Mouse (Mus musculus) midbrain, embryonic 12.5 days (tissue): ENCODE measurements around the gene Usp47. TPM values are rescaled to one million over a fixed set of nuclear protein-coding genes. Genes with fewer than 3 reads are reported as not detected.

ENCODE experiments used
- ATAC-seq: fragments of 200-750 bp; cut with Nextera tagmentation; 2 replicates; pipeline ENCODE4 v1.8.0; 2017; ENCODE audit warnings: low read depth, moderate TSS enrichment, moderate library complexity; ENCODE audit not compliant: low FRiP score
- H3K27ac ChIP-seq: fragments of 300-500 bp; sonication (generic); replicated peaks from 2 replicates; pipeline ENCODE4 v1.5.1; 2016; ENCODE audit warnings: mild to moderate bottlenecking
- H3K27me3 ChIP-seq: fragments of 300-500 bp; sonication (generic); 2 replicates; pipeline ENCODE4 v1.6.1; 2016; ENCODE audit warnings: mild to moderate bottlenecking
- H3K36me3 ChIP-seq: fragments of 300-500 bp; sonication (generic); 2 replicates; pipeline ENCODE4 v1.6.1; 2016
- H3K4me1 ChIP-seq: fragments of 300-500 bp; sonication (generic); 2 replicates; pipeline ENCODE4 v1.6.1; 2016
- H3K4me2 ChIP-seq: fragments of 300-500 bp; sonication (generic); replicated peaks from 2 replicates; pipeline ENCODE4 v1.6.1; 2016; ENCODE audit warnings: mild to moderate bottlenecking, moderate library complexity
- H3K4me3 ChIP-seq: fragments of 300-500 bp; sonication (generic); 2 replicates; pipeline ENCODE4 v1.5.1; 2016; ENCODE audit warnings: mild to moderate bottlenecking
- H3K9ac ChIP-seq: fragments of 300-500 bp; sonication (generic); replicated peaks from 2 replicates; pipeline ENCODE4 v1.6.1; 2016; ENCODE audit warnings: mild to moderate bottlenecking, moderate library complexity
- H3K9me3 ChIP-seq: fragments of 300-500 bp; sonication (generic); 2 replicates; pipeline ENCODE4 v1.6.1; 2016; ENCODE audit warnings: mild to moderate bottlenecking
- WGBS: fragments of 180-500 bp; shearing (Covaris S2); methylation state at CpG from one replicate; pipeline ENCODE4 v1.1.7; 2016; 5-methylcytosine and 5-hydroxymethylcytosine counted together
- polyA plus RNA-seq: library from polyadenylated mRNA; unstranded; fragments of >200 nt; fragmentation: Nextera tagmentation; extraction: Ambion mirVana; gene quantifications from 2 replicates; pipeline ENCODE4 v1.2.1, GENCODE M21; 2016

Usp47 gene
- polyA plus RNA-seq, 1 experiment from 2014 or later, result 105 TPM

DNA sequence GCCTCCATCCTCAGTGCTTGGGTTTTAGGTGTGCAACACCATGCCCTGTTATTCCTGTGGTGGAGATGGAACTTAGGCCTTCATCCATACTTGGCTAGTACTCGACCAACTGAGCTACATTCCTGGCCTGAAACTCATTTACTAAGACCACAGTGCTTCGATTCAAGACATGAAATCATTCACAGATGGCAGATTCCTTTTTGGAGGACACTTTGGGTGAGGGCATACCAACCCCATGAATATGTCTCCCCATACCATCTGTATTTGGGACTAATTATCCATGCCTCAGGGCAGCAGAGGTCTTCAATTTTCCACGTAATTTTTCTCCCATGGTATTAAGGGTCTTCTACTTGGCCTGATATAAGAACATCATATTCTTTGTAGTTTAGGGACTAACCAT, 119.3 kb downstream of the Usp47 start:
- H3K27ac ChIP-seq, result no peak overlapping the region
- ATAC-seq, result no peak
- 74% methylated on average over 3 of the region's 3 CpGs for WGBS

DNA sequence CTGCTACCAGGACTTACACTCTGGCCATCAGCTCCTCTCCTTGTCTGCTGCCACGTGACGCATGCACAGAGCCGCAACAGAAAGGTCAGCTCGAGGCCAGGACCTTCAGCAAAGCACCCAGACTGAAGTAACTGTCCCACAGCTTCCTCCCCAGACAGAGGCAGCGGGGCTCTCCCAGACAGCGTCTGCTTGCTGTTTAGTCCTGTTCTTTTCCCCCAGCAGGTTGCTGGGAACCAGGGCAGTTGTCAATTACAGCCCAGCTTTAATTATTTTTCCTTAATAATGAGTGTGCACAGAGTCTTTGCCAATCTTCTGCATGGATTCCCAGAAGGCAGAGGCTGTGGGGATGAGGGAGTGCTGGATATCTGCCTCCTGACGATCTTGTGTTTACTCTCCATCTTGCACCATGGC, 119.8 kb downstream of the Usp47 start:
- no peak for ATAC-seq
- no peak overlapping the region for H3K4me2 ChIP-seq
- no peak overlapping the region for H3K9ac ChIP-seq
- peaks cover 13% of the 10 kb centered on the region; the same call in 1 of the 2 replicates for H3K4me1 ChIP-seq
- no peaks in the 10 kb centered on the region for H3K9me3 ChIP-seq
- H3K27ac ChIP-seq, result no peak overlapping the region
- no peak overlapping the region for H3K4me3 ChIP-seq
- H3K36me3 ChIP-seq, result no peaks in the 10 kb centered on the region
- H3K27me3 ChIP-seq, result no peaks in the 10 kb centered on the region
- 57% methylated on average over 7 of the region's 7 CpGs for WGBS

More for the DNA sequence above, 119.3 kb downstream of the Usp47 start:
- H3K4me1 ChIP-seq, result peaks cover 13% of the 10 kb centered on the region; the same call in 1 of the 2 replicates
- H3K4me2 ChIP-seq, result no peak overlapping the region
- no peak overlapping the region for H3K9ac ChIP-seq
- H3K9me3 ChIP-seq, result no peaks in the 10 kb centered on the region
- H3K36me3 ChIP-seq, result no peaks in the 10 kb centered on the region
- no peak overlapping the region for H3K4me3 ChIP-seq
- H3K27me3 ChIP-seq, result no peaks in the 10 kb centered on the region

DNA sequence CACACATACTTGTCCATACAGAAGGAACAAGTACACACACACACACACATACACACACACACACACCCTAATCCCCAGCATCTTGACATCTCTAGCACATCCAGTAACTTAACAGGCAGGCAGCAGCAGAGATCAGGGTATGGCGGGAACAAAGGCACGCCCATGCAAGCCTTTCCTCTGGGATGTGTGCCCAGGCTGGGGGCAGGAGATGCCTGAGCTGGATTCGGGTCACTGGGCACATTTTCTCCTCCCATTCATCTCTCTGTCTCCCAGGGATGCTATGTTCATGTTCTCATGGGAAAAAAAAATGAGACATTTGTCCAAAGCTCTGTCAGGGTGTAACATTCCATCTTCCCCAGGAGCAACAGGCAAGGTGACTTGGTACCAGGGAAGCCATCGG, 120.7 kb downstream of the Usp47 start:
- H3K4me3 ChIP-seq, result no peak overlapping the region
- no peak overlapping the region for H3K4me2 ChIP-seq
- no peak overlapping the region for H3K27ac ChIP-seq
- 74% methylated on average over 4 of the region's 4 CpGs for WGBS
- H3K27me3 ChIP-seq, result no peaks in the 10 kb centered on the region
- no peaks in the 10 kb centered on the region for H3K9me3 ChIP-seq
- no peak overlapping the region for H3K9ac ChIP-seq
- no peaks in the 10 kb centered on the region for H3K36me3 ChIP-seq
- ATAC-seq, result no peak
- peaks cover 13% of the 10 kb centered on the region; the same call in 1 of the 2 replicates for H3K4me1 ChIP-seq

DNA sequence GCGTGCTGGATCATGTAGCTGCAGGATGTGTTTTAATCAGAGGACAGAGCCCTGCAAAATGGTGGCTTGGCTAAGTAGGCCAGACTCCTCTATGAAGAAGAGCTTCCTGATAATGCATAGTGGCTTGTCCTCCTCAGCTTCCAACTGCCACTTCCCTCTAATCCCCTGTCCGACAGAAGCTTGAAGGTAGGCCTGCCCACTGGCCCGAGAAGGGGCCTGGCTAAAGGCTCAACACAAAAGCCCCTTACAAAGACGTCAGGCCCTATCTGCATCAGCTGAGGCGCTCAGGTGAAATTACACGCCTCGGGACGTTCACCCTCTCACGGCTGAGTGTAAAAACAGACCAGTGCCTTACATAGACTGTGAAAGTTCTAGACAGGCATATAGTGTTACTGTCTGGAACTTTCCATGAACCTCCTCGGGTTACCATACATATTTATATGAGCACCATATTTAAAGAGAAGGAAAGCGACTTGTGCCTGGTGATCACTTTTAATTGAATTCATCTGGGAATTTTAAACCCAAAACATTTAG, 121.4 kb downstream of the Usp47 start:
- H3K36me3 ChIP-seq, result no peaks in the 10 kb centered on the region
- no peak overlapping the region for H3K27ac ChIP-seq
- no peaks in the 10 kb centered on the region for H3K9me3 ChIP-seq
- no peak for ATAC-seq
- H3K4me2 ChIP-seq, result no peak overlapping the region
- 35% methylated on average over 11 of the region's 11 CpGs for WGBS
- H3K9ac ChIP-seq, result no peak overlapping the region
- H3K4me3 ChIP-seq, result no peak overlapping the region
- peaks cover 13% of the 10 kb centered on the region; the same call in 1 of the 2 replicates for H3K4me1 ChIP-seq
- no peaks in the 10 kb centered on the region for H3K27me3 ChIP-seq

DNA sequence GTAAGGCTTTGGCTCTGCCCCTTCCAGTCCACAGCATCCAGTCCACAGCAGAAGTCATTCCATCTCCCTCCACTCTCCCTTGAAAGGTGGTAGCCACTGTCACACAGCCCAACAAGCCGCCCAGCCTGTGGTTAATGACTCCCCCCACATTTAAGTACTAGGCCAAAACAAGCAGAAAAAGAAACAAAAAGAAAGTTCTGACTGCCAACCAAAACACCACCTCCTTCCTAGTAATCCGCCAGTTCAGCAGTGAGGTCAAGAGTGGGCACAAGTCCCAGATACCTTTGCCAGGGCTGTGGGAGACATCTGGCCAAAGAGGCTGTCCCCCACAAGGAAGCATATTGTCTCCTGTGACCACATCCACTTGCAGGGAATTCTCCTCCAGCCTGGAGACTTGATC, 124.7 kb downstream of the Usp47 start:
- H3K4me3 ChIP-seq, result no peak overlapping the region
- no peak overlapping the region for H3K27ac ChIP-seq
- H3K9me3 ChIP-seq, result no peaks in the 10 kb centered on the region
- peaks cover 11% of the 10 kb centered on the region; the same call in 1 of the 2 replicates for H3K4me1 ChIP-seq
- no peak overlapping the region for H3K9ac ChIP-seq
- ATAC-seq, result no peak
- H3K4me2 ChIP-seq, result no peak overlapping the region
- H3K27me3 ChIP-seq, result no peaks in the 10 kb centered on the region
- H3K36me3 ChIP-seq, result no peaks in the 10 kb centered on the region
- 89% methylated on average over 2 of the region's 2 CpGs for WGBS

DNA sequence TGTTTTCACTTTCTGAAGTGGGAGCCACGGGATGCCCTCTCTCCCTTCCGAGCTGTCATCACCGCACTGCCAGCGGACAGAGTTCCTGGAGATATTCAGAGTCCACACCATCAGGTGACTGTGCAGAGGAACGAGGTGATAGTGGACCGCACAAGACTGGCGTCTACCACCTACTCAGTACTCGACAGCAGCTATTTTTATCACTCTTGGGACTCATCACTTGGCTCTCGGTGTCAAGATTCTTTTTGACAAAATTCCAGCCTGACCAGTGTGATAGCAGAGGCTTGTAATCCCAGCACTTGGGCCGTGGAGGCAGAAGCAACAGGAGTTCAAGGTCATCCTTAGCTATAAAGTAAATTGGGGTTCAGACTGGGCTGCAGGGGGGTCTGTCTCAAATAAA, 125.8 kb downstream of the Usp47 start:
- H3K9ac ChIP-seq, result no peak overlapping the region
- H3K36me3 ChIP-seq, result no peaks in the 10 kb centered on the region
- H3K27ac ChIP-seq, result no peak overlapping the region
- 95% methylated on average over 10 of the region's 10 CpGs for whole genome bisulfite sequencing
- H3K4me3 ChIP-seq, result no peak overlapping the region
- no peaks in the 10 kb centered on the region for H3K27me3 ChIP-seq
- ATAC-seq, result no peak
- no peaks in the 10 kb centered on the region for H3K9me3 ChIP-seq
- H3K4me1 ChIP-seq, result peaks cover 1% of the 10 kb centered on the region; the same call in 1 of the 2 replicates
- H3K4me2 ChIP-seq, result no peak overlapping the region

DNA sequence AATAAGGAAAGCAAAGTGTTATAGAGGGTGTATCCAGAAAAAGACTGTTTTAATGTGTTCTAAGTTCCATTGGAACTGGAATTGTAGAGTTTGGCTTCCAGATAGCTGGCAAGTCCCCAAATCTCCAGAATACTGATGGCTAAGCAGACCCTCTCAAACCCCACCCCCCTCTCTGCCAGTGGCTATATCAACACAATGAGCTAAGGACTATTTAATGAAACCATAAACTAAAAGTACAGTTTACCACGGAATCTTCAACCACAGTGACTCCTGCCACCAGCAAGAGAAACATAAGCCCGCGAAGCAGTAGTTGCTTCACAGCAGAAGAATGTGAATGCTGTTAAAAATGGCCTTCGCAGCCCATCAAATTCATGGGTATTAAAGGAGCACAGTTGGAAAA, 131.1 kb downstream of the Usp47 start:
- Histone ChIP-seq H3K9me3 (no peaks in the 10 kb centered on the region), H3K9ac (no peak overlapping the region), H3K27me3 (peaks cover 32% of the 10 kb centered on the region), H3K4me1 (peaks cover 19% of the 10 kb centered on the region), H3K4me3 (no peak overlapping the region), H3K27ac (no peak overlapping the region), H3K36me3 (no peaks in the 10 kb centered on the region), H3K4me2 (no peak overlapping the region)
- ATAC-seq, result no peak
- 83% methylated on average over 4 of the region's 4 CpGs for WGBS

DNA sequence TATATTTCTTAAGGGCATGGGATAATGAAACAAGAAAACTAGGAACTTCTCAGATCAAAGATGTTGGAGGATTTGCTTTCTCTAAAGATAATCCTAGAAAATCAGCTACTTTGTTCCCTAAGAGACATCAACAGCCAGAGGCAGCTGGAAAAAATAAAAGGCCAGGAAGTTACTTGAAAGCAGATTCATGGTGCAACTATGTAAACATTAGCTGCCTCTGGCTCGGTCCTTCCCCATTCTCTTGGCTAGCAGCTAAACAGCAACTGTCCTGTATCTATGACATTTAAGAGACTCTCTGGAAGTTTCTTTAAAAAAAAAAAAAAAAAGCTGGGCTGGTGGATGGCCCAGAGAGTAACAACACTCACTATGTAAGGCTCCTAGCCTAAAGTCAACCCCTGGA, 131.9 kb downstream of the Usp47 start:
- Histone ChIP-seq H3K4me3 (no peak overlapping the region), H3K9ac (no peak overlapping the region), H3K9me3 (no peaks in the 10 kb centered on the region), H3K27me3 (peaks cover 32% of the 10 kb centered on the region), H3K27ac (no peak overlapping the region), H3K4me1 (peaks cover 19% of the 10 kb centered on the region), H3K4me2 (no peak overlapping the region), H3K36me3 (no peaks in the 10 kb centered on the region)
- 40% methylated on average over 1 of the region's 1 CpGs for WGBS
- no peak for ATAC-seq

DNA sequence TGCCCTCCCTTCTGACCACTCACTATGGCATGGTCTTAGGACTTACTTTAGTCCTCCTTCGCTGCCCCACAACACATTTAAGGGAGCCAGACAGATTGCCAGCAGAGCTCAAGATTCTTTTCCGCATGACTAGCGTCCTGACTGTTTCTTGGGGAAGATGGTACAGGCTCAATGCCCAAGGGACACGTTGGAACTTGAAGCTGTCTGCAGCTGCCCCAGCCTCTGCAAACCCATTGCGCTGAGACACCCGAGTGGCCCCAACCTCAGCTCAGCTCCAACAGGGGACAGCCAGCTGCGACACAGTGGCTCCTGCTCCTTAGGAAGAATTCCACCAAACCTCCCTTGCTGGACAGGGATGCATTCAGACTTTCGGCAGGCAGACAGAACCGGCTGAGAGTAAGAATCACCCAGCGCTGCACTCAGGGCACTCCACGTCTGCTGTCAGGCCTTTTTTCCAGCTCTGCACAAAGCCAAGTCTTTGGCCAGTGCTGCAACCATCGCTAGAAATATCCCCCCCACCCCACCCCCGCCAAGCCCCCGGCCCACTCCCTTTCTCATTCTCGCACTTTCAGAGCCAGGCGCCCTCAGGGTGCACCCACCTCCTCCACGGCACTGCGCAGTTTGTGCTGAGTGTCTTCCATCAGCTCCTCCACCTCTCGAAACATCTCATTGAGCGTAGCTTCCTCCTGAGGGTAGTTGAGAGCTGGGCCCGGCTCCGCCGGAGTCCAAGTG, 134.4 kb downstream of the Usp47 start:
- no peak overlapping the region for H3K27ac ChIP-seq

DNA sequence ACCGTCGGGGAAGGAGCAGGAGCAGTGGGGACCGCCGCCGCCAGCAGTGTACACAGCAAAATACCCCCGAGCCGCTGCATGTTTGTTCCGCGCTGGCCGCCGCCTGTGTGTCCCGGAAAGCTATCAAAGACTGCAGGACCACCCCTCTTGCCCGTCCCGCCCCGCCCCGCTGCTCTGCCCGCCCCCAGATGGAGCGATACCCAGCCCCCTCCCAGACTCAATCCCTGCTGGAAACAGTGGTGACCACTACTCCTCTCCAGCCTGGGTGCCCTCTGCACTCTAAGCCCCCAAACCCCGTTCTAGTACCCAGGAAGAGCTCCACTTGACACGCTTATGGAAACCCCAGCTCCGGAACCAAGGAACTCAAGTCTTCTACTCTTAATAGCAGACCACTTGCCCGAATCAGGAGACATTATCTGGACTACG, 135.0 kb downstream of the Usp47 start:
- Histone ChIP-seq H3K9ac (peak overlapping the region; percentile 62; the same call in 1 of the 2 replicates), H3K27ac (no peak overlapping the region), H3K36me3 (no peaks in the 10 kb centered on the region), H3K9me3 (no peaks in the 10 kb centered on the region), H3K4me1 (peaks cover 19% of the 10 kb centered on the region), H3K4me2 (peak overlapping the region; percentile 67), H3K4me3 (peak overlapping the region; percentile 48), H3K27me3 (peaks cover 32% of the 10 kb centered on the region)
- 2% methylated on average over 23 of the region's 23 CpGs for WGBS
- ATAC-seq, result peak; percentile 59

More for the DNA sequence above, 134.4 kb downstream of the Usp47 start:
- 11% methylated on average over 23 of the region's 23 CpGs for WGBS
- no peaks in the 10 kb centered on the region for H3K36me3 ChIP-seq
- peaks cover 19% of the 10 kb centered on the region for H3K4me1 ChIP-seq
- ATAC-seq, result peak; percentile 35; the same call in 1 of the 2 replicates
- peaks cover 32% of the 10 kb centered on the region for H3K27me3 ChIP-seq
- H3K4me2 ChIP-seq, result peak overlapping the region; percentile 67
- no peaks in the 10 kb centered on the region for H3K9me3 ChIP-seq
- peak overlapping the region; percentile 48 for H3K4me3 ChIP-seq
- H3K9ac ChIP-seq, result peak overlapping the region; percentile 62; the same call in 1 of the 2 replicates

DNA sequence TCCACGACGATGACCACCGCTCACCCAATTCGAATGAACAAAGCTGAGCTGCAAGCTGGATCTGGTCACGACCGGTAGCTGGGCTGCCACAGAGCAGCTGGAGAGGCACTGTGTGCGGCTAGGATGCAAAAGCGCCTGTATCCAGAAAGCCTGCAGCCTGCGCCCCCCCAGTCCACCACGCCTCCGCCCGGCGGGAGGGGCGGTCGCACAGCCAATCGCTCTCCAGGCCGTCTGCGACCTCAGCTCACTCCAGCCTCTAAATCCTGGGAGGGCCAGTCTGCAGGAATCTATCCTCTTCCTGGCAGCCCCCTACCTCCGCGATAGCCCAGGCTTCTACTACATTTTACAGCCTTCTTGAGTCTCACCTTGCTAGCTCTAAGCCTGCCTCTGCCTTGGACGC, 135.6 kb downstream of the Usp47 start, which contains the start of gene Dkk3:
Gene Dkk3, minus strand, starts transcription at position 116 of the 400 bp plus-strand sequence.
- WGBS, result 1% methylated on average over 21 of the region's 21 CpGs
- peak; percentile 67 for ATAC-seq
- peaks cover 19% of the 10 kb centered on the region for H3K4me1 ChIP-seq
- H3K36me3 ChIP-seq, result no peaks in the 10 kb centered on the region
- H3K9me3 ChIP-seq, result no peaks in the 10 kb centered on the region
- peak within 1 kb of the TSS; percentile 48 for H3K4me3 ChIP-seq
- H3K9ac ChIP-seq, result peak within 1 kb of the TSS; percentile 62; the same call in 1 of the 2 replicates
- no peak within 1 kb of the TSS for H3K27ac ChIP-seq
- peaks cover 32% of the 10 kb centered on the region for H3K27me3 ChIP-seq
- H3K4me2 ChIP-seq, result peak within 1 kb of the TSS; percentile 67

DNA sequence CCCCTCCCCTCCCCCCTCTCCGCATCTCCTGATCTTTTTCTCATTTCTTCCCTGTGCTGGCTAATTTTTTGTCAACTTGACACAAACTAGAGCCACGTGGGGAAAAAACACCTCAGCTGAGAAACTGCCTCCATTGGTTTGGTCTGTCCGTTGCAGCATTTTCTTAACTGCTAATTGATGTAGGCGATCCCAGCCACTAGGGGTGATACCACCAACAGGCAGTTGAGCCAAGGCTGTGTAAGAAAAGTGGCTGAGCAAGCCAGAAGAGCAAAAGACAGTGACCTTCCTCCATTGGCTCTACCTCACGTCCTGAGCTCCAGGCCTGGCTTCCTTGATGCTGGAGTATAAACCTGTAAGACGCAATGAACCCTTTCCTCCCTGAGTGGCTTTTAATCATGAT, 136.5 kb downstream of the Usp47 start:
- ATAC-seq, result no peak
- Histone ChIP-seq H3K4me1 (peaks cover 19% of the 10 kb centered on the region), H3K27ac (no peak overlapping the region), H3K4me2 (no peak overlapping the region), H3K36me3 (no peaks in the 10 kb centered on the region), H3K9me3 (no peaks in the 10 kb centered on the region), H3K9ac (no peak overlapping the region), H3K27me3 (peaks cover 32% of the 10 kb centered on the region), H3K4me3 (no peak overlapping the region)
- WGBS, result 26% methylated on average over 5 of the region's 6 CpGs
